Mouse (Mus musculus): ENCODE results near the gene Trafd1.
A peak's percentile ranks its signal among the peaks of the same experiment; 100 is the strongest.
"Not testable (repeated sequence)": the region's sequence is repeated elsewhere in the genome, so short reads cannot be mapped to it uniquely, and the experiment has no call there.

The Trafd1 gene

GRCm38 (mm10) chr5:121384757-121385460 lies 523 bp downstream of the Trafd1 start:
- peak; percentile 32; the same call in 1 of the 2 replicates for ATAC-seq (ENCODE audit: low TSS enrichment)

GRCm38 (mm10) chr5:121383857-121384756 lies 1.3 kb downstream of the Trafd1 start:
- no peak for ATAC-seq (ENCODE audit: low TSS enrichment)

- no peak for ATAC-seq (ENCODE audit: low TSS enrichment)
Measured at GRCm38 (mm10) chr5:121380692-121381091, 4.7 kb downstream of the Trafd1 start.

GRCm38 (mm10) chr5:121378678-121379256 lies 6.7 kb downstream of the Trafd1 start:
- peak; percentile 44 for ATAC-seq (ENCODE audit: low TSS enrichment)

GRCm38 (mm10) chr5:121376972-121377371 lies 8.5 kb downstream of the Trafd1 start:
- not testable (repeated sequence) for ATAC-seq (ENCODE audit: low TSS enrichment)

- no peak for ATAC-seq (ENCODE audit: low TSS enrichment)
Measured at GRCm38 (mm10) chr5:121374790-121375189, 10.6 kb downstream of the Trafd1 start.

GRCm38 (mm10) chr5:121371712-121372111 lies 13.7 kb downstream of the Trafd1 start:
- ATAC-seq (ENCODE audit: low TSS enrichment): no peak

GRCm38 (mm10) chr5:121367255-121367654 lies 18.2 kb downstream of the Trafd1 start:
- ATAC-seq (ENCODE audit: low TSS enrichment): no peak

- no peak for ATAC-seq (ENCODE audit: low TSS enrichment)
Measured at GRCm38 (mm10) chr5:121366449-121367225, 18.8 kb downstream of the Trafd1 start.

GRCm38 (mm10) chr5:121363441-121363840 lies 22.0 kb downstream of the Trafd1 start:
- ATAC-seq (ENCODE audit: low TSS enrichment): no peak

GRCm38 (mm10) chr5:121361696-121362095 lies 23.7 kb downstream of the Trafd1 start:
- peak; percentile 64; the same call in 1 of the 2 replicates for ATAC-seq (ENCODE audit: low TSS enrichment)

GRCm38 (mm10) chr5:121359229-121359628 lies 26.2 kb downstream of the Trafd1 start:
- ATAC-seq (ENCODE audit: low TSS enrichment): no peak

GRCm38 (mm10) chr5:121343997-121344396 lies 41.4 kb downstream of the Trafd1 start:
- ATAC-seq (ENCODE audit: low TSS enrichment): no peak

GRCm38 (mm10) chr5:121342490-121342889 lies 42.9 kb downstream of the Trafd1 start:
- ATAC-seq (ENCODE audit: low TSS enrichment): peak; percentile 60; the same call in 1 of the 2 replicates

- ATAC-seq (ENCODE audit: low TSS enrichment): no peak
Measured at GRCm38 (mm10) chr5:121340965-121341473, 44.4 kb downstream of the Trafd1 start.

GRCm38 (mm10) chr5:121339507-121340230 lies 45.8 kb downstream of the Trafd1 start:
- ATAC-seq (ENCODE audit: low TSS enrichment): no peak

- ATAC-seq (ENCODE audit: low TSS enrichment): no peak
Measured at GRCm38 (mm10) chr5:121336776-121337175, 48.7 kb downstream of the Trafd1 start.

- ATAC-seq (ENCODE audit: low TSS enrichment): peak; percentile 74; the same call in 1 of the 2 replicates
Measured at GRCm38 (mm10) chr5:121336009-121336408, 49.4 kb downstream of the Trafd1 start.

GRCm38 (mm10) chr5:121335426-121335825 lies 50.0 kb downstream of the Trafd1 start:
- ATAC-seq (ENCODE audit: low TSS enrichment): no peak

GRCm38 (mm10) chr5:121334454-121334853 lies 51.0 kb downstream of the Trafd1 start:
- ATAC-seq (ENCODE audit: low TSS enrichment): no peak

GRCm38 (mm10) chr5:121333976-121334375 lies 51.5 kb downstream of the Trafd1 start:
- no peak for ATAC-seq (ENCODE audit: low TSS enrichment)
